Mouse (Mus musculus) midbrain, embryonic 16.5 days (tissue): ENCODE data around the gene Ogfod1. TPM values are rescaled to one million over a fixed set of nuclear protein-coding genes. Genes with fewer than 3 reads are reported as not detected.

Experiments
- ATAC-seq: fragments of 200-750 bp; cut with Nextera tagmentation; 2 replicates; pipeline ENCODE4 v1.8.0; 2017; ENCODE audit warnings: moderate TSS enrichment
- H3K27ac ChIP-seq: fragments of 300-500 bp; sonication (generic); 2 replicates; pipeline ENCODE4 v1.5.1; 2014; ENCODE audit warnings: mild to moderate bottlenecking, low read length, mixed read lengths
- H3K27me3 ChIP-seq: fragments of 300-500 bp; sonication (generic); 2 replicates; pipeline ENCODE4 v1.6.1; 2014; ENCODE audit warnings: low read depth, low read length, mixed read lengths; ENCODE audit not compliant: control insufficient read depth, insufficient read depth
- H3K36me3 ChIP-seq: fragments of 300-500 bp; sonication (generic); 2 replicates; pipeline ENCODE4 v1.6.1; 2014; ENCODE audit warnings: mild to moderate bottlenecking, low read length, moderate library complexity, mixed read lengths; ENCODE audit not compliant: control insufficient read depth, insufficient read depth
- H3K4me1 ChIP-seq: fragments of 300-500 bp; sonication (generic); 2 replicates; pipeline ENCODE4 v1.6.1; 2014; ENCODE audit warnings: mild to moderate bottlenecking, low read length, mixed read lengths; ENCODE audit not compliant: control insufficient read depth, insufficient read depth
- H3K4me2 ChIP-seq: fragments of 300-500 bp; sonication (generic); 2 replicates; pipeline ENCODE4 v1.6.1; 2014; ENCODE audit warnings: mild to moderate bottlenecking, low read length, mixed read lengths
- H3K4me3 ChIP-seq: fragments of 300-500 bp; sonication (generic); 2 replicates; pipeline ENCODE4 v1.5.1; 2014; ENCODE audit warnings: low read depth, mild to moderate bottlenecking, low read length, moderate library complexity, mixed read lengths
- H3K9ac ChIP-seq: fragments of 300-500 bp; sonication (generic); 2 replicates; pipeline ENCODE4 v1.6.1; 2014; ENCODE audit warnings: low read depth, low read length, mixed read lengths
- H3K9me3 ChIP-seq: fragments of 300-500 bp; sonication (generic); replicated peaks from 2 replicates; pipeline ENCODE4 v1.6.1; 2014; ENCODE audit warnings: mild to moderate bottlenecking, low read length, mixed read lengths; ENCODE audit not compliant: control insufficient read depth, poor library complexity, severe bottlenecking
- WGBS: fragments of 180-500 bp; shearing (Covaris S2); extraction: QIAGEN DNeasy Blood & Tissue Kit; methylation state at CpG from one replicate; pipeline ENCODE4 v1.1.7; 2014; 5-methylcytosine and 5-hydroxymethylcytosine counted together
- polyA plus RNA-seq: library from polyadenylated mRNA; unstranded; fragments of >200 nt; fragmentation: Nextera tagmentation; extraction: Ambion mirVana; gene quantifications from 2 replicates; pipeline ENCODE4 v1.2.1, GENCODE M21; 2015

Gene Ogfod1
- polyA plus RNA-seq, 1 experiment from 2014 or later, result 18.0 TPM

DNA sequence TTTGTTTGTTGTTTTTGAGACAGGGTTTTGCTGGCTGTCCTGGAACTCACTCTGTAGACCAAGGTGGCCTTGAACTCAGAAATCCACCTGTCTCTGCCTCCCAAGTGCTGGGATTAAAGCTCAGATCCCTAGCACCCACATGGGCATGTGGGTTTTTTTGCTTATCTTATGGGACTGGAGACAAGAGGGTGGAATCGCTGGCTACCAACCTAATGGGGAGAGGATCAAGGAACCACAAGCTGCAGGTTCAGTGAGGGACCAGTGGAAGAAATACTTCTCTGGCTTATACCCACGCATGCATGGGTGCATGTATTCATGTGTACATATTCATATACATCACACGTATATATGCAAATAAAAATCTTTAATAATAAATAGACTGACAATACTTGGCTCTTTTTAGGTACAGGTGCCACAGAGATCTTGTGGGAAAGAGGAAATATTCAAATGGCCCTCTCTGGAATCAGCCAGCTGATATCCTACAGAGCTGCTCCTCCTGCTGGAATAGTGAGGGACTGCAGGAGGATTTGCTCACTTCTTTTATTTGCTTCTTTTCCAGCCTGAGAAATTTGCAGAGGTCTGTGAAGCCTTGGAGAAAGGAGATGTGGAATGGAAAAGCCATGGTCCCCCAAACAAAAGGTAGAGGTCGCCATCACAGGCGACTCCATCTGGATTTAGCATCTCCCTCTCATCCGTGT, 20.3 kb downstream of the Ogfod1 start:
- Histone ChIP-seq H3K27ac (no peak overlapping the region), H3K27me3 (no peaks in the 10 kb centered on the region), H3K9me3 (no peaks in the 10 kb centered on the region), H3K4me2 (no peak overlapping the region), H3K36me3 (peaks cover 28% of the 10 kb centered on the region), H3K4me3 (no peak overlapping the region), H3K9ac (no peak overlapping the region), H3K4me1 (no peaks in the 10 kb centered on the region)
- WGBS, result 63% methylated on average over 6 of the region's 6 CpGs
- ATAC-seq, result 0 out of 2 replicates have a peak, but pooled peaks have one; percentile 36

DNA sequence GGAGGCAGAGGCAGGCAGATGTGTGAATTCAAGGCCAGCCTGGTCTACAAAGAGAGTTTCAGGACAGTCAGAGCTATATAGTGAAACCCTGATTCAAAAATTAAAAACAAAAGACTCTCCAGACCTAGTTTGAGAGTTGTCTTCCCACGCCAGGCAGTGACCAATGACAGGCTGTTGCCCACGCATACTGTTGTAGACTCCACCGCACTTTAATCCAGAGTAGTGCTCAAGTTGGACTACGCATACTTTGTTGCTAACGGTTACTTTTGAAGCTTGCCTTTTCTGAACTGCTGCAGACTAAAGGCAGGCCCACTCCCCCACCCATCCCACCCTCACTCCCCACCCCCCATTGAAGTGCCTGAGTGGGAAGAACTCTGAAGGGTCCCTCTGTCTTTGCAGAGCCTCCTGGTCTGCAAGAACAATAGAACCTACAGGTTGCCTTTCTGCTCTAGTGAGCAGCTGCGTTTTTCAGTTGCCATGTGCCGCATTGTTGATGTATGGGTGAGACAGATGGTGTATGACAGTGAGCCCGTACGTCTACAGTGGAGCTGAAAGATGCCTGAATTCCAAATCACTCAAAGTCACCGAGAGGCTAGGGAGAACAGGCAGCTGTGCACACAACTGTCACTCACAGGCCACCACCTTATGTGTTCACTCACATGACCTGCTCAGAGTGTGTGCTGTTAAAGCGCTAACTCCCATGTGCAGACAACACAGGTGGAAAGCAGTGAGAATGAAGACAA, 29.3 kb downstream of the Ogfod1 start:
- Histone ChIP-seq H3K4me1 (no peaks in the 10 kb centered on the region), H3K4me3 (no peak overlapping the region), H3K9me3 (no peaks in the 10 kb centered on the region), H3K36me3 (peaks cover 30% of the 10 kb centered on the region), H3K9ac (no peak overlapping the region), H3K27ac (no peak overlapping the region), H3K4me2 (no peak overlapping the region), H3K27me3 (no peaks in the 10 kb centered on the region)
- 18% methylated on average over 11 of the region's 11 CpGs for WGBS
- ATAC-seq, result peak; percentile 66

DNA sequence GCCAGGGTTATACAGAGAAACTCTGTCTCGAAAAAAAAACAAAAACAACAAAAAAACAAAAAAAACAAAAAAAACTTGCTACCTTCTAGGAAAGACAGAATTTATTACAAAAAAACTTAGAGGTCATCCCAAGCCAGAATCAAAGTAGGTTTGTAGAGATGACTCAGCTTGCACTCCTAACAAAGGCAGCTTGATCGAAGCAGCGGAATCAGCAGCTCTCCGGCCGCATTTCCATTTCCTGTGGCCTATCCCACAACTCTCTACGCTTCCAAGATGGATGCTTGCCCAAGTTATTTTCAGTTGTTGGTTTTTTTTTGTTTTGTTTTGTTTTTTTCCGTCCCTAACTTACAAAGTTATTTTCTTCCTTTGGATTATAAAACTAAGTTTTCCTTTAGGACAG, 31.8 kb downstream of the Ogfod1 start:
- no peak overlapping the region for H3K4me3 ChIP-seq
- no peaks in the 10 kb centered on the region for H3K27me3 ChIP-seq
- 94% methylated on average over 7 of the region's 7 CpGs for WGBS
- no peaks in the 10 kb centered on the region for H3K9me3 ChIP-seq
- H3K36me3 ChIP-seq, result peaks cover 25% of the 10 kb centered on the region
- no peak for ATAC-seq
- H3K27ac ChIP-seq, result no peak overlapping the region
- no peak overlapping the region for H3K9ac ChIP-seq
- no peaks in the 10 kb centered on the region for H3K4me1 ChIP-seq
- H3K4me2 ChIP-seq, result no peak overlapping the region

GRCm38 (mm10) chr8:94076461-94077192, 39.6 kb downstream of the Ogfod1 start:
- Histone ChIP-seq H3K4me3 (no peak overlapping the region), H3K36me3 (peaks cover 17% of the 10 kb centered on the region), H3K9me3 (no peaks in the 10 kb centered on the region), H3K4me2 (no peak overlapping the region), H3K27ac (no peak overlapping the region), H3K27me3 (no peaks in the 10 kb centered on the region), H3K9ac (no peak overlapping the region), H3K4me1 (no peaks in the 10 kb centered on the region)
- WGBS, result 81% methylated on average over 12 of the region's 12 CpGs
- no peak for ATAC-seq

DNA sequence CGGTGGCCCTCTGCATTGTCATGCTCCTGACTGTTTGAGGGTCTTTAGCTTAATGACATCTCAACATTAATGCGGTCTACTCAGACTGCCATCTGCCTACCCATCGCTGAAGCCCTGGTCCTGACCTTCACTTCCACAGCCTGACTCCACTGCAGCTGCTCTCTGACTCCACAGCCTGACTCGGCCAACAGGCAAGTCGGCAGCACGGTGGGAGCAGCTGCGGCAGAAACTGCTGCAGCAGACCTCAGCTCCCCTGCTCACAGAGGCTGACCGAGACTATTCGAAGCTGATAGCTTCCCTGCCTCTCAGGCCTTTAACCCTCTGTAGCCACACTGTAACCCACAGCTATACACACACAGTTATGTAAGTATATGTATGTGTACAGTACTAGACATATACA, 51.0 kb downstream of the Ogfod1 start:
- Histone ChIP-seq H3K4me2 (no peak overlapping the region), H3K4me3 (no peak overlapping the region), H3K4me1 (no peaks in the 10 kb centered on the region), H3K27me3 (no peaks in the 10 kb centered on the region), H3K9ac (no peak overlapping the region), H3K9me3 (no peaks in the 10 kb centered on the region), H3K27ac (no peak overlapping the region), H3K36me3 (peaks cover 12% of the 10 kb centered on the region; the same call in 1 of the 2 replicates)
- no peak for ATAC-seq
- WGBS, result 84% methylated on average over 9 of the region's 9 CpGs

DNA sequence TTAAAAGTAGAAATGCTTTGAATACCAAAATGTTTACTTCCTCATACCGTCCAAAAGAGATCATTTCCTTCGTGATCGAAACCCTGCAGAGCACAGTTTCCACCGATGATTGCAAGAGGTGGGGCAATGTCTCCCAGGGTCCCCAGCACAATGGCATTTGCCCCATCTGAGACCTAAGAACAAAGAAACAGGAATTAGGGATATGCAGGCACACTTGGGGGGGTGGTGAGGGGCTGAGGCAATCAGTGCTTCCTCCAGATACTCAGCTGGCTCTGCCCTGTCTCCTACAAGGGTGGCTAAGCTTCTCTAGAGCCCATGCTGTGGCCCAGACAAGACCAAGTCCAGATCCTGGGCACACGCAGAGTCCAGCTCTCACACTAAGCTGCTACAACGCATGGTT, 52.7 kb downstream of the Ogfod1 start:
- H3K36me3 ChIP-seq, result peaks cover 12% of the 10 kb centered on the region; the same call in 1 of the 2 replicates
- no peak overlapping the region for H3K4me2 ChIP-seq
- no peak for ATAC-seq
- H3K27me3 ChIP-seq, result no peaks in the 10 kb centered on the region
- H3K9me3 ChIP-seq, result no peaks in the 10 kb centered on the region
- no peak overlapping the region for H3K27ac ChIP-seq
- H3K9ac ChIP-seq, result 0 out of 2 replicates have a peak overlapping the region, but pooled peaks have one; percentile 14
- 52% methylated on average over 6 of the region's 6 CpGs for WGBS
- H3K4me1 ChIP-seq, result no peaks in the 10 kb centered on the region
- H3K4me3 ChIP-seq, result no peak overlapping the region

GRCm38 (mm10) chr8:94092848-94093247, 55.9 kb downstream of the Ogfod1 start:
- Histone ChIP-seq H3K27ac (no peak overlapping the region), H3K36me3 (no peaks in the 10 kb centered on the region), H3K4me1 (peaks cover 8% of the 10 kb centered on the region; the same call in 1 of the 2 replicates), H3K4me2 (no peak overlapping the region), H3K27me3 (no peaks in the 10 kb centered on the region), H3K9me3 (no peaks in the 10 kb centered on the region), H3K9ac (no peak overlapping the region), H3K4me3 (no peak overlapping the region)
- 88% methylated on average over 9 of the region's 9 CpGs for WGBS
- no peak for ATAC-seq

DNA sequence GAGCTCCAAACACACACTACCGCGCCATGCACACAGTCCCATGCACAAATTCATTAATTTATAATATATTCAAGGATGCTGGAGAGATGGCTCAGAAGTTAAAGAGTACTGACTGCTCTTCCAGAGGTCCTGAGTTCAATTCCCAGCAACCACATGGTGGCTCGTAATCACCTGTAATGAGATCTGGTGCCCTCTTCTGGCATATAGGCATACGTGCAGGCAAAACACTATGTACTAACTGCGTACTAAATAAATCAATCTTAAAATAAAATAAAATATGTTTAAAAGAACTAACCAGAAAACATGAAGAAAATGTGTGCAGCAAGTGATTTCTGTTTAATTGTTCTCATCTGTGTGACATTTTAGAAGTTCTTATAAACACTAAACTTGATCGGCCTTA, 57.3 kb downstream of the Ogfod1 start:
- no peak for ATAC-seq
- Histone ChIP-seq H3K36me3 (no peaks in the 10 kb centered on the region), H3K27ac (no peak overlapping the region), H3K27me3 (no peaks in the 10 kb centered on the region), H3K4me3 (no peak overlapping the region), H3K4me2 (no peak overlapping the region), H3K9ac (no peak overlapping the region), H3K4me1 (peaks cover 13% of the 10 kb centered on the region), H3K9me3 (no peaks in the 10 kb centered on the region)
- WGBS, result 83% methylated on average over 6 of the region's 6 CpGs
